ENCODE assay signal across 8 mouse cellular contexts in genomic region chr4:103313587-103314525, GRCm38 (mm10). TPM values are rescaled to one million over a fixed set of nuclear protein-coding genes. Genes with fewer than 3 reads are reported as not detected.
DNase-seq lines count a peak whose midpoint lies in the region; ATAC-seq and TF ChIP-seq lines count a peak whose summit lies in the region.

TSS of gene Oma1 (plus strand) at chr4:103313812.

- TF ChIP-seq RAD21 in CH12.LX (IDR thresholded peaks at IDR 0.05; ENCODE audit: low read depth, low read length), result peak; percentile 71

- peak; percentile 15 to 87; a peak in 2 of 4 replicates for TF ChIP-seq CTCF in CH12.LX (conservative IDR thresholded peaks at IDR 0.05 in 1 of 2, IDR thresholded peaks at IDR 0.05 in 1 of 2; ENCODE audit: low read depth in 2 of 2, low read length in 2 of 2)

- no peaks in the 10 kb centered on the region; the same call in 1 of the 2 replicates for H3K79me2 ChIP-seq in CH12.LX (replicated peaks; ENCODE audit: control insufficient read depth, extremely low read depth, insufficient read depth, poor library complexity, severe bottlenecking)

- peak within 1 kb of the TSS; percentile 91 for H3K9ac ChIP-seq in CH12.LX (ENCODE audit: insufficient read depth, low read depth)
- H3K9ac ChIP-seq in forebrain, embryonic 11.5 days (ENCODE audit: low read length), result peak within 1 kb of the TSS; percentile 76
- H3K9ac ChIP-seq in heart, embryonic 16.5 days (ENCODE audit: low read length), result peak within 1 kb of the TSS; percentile 95
- H3K9ac ChIP-seq in liver, embryonic 15.5 days, result peak within 1 kb of the TSS; percentile 74
- H3K9ac ChIP-seq in neural tube, embryonic 12.5 days, result peak within 1 kb of the TSS; percentile 76

- TF ChIP-seq EP300 in CH12.LX (IDR thresholded peaks at IDR 0.05; ENCODE audit: low read length), result no peak

- peaks cover 0 to 5% of the 10 kb centered on the region in 2 experiments for H3K36me3 ChIP-seq in CH12.LX (replicated peaks in 1 of 2; ENCODE audit: control insufficient read depth in 1 of 2, insufficient read depth in 1 of 2, low read length in 1 of 2)
- H3K36me3 ChIP-seq in forebrain, embryonic 11.5 days (ENCODE audit: control insufficient read depth, insufficient read depth, low read length), result no peaks in the 10 kb centered on the region
- no peaks in the 10 kb centered on the region for H3K36me3 ChIP-seq in heart, embryonic 16.5 days (ENCODE audit: control insufficient read depth, insufficient read depth)
- H3K36me3 ChIP-seq in liver, embryonic 15.5 days (replicated peaks), result no peaks in the 10 kb centered on the region
- no peaks in the 10 kb centered on the region for H3K36me3 ChIP-seq in neural tube, embryonic 12.5 days

- peak within 1 kb of the TSS; percentile 64 for H3K27ac ChIP-seq in CH12.LX (ENCODE audit: insufficient read depth, low read depth)
- peak within 1 kb of the TSS; percentile 89 for H3K27ac ChIP-seq in forebrain, embryonic 11.5 days (ENCODE audit: low read depth, low read length)
- H3K27ac ChIP-seq in heart, embryonic 16.5 days (ENCODE audit: low read length), result peak within 1 kb of the TSS; percentile 99
- peak within 1 kb of the TSS; percentile 91 for H3K27ac ChIP-seq in liver, embryonic 15.5 days (replicated peaks)
- H3K27ac ChIP-seq in neural tube, embryonic 12.5 days, result peak within 1 kb of the TSS; percentile 83

- peak; percentile 83 for TF ChIP-seq POLR2A in CH12.LX (IDR thresholded peaks at IDR 0.05; ENCODE audit: low read depth, low read length)

- in situ Hi-C loops in CH12.LX (cut with MboI; ENCODE audit: low pct_ligation_motif_present, low pct_unique_long_range_greater_than_20kb, low sequenced_read_pairs), result no loop called here

- 1% methylated on average over 54 of the region's 61 CpGs for WGBS in forebrain, embryonic 11.5 days
- WGBS in heart, embryonic 16.5 days, result under 1% methylated on average over 61 of the region's 61 CpGs
- WGBS in liver, embryonic 15.5 days (ENCODE audit: insufficient replicate concordance), result under 1% methylated on average over 61 of the region's 61 CpGs
- WGBS in neural tube, embryonic 12.5 days, result under 1% methylated on average over 46 of the region's 61 CpGs

- H3K4me1 ChIP-seq in CH12.LX (ENCODE audit: control insufficient read depth in 1 of 2, insufficient read depth in 2 of 2), result peaks cover 0 to 12% of the 10 kb centered on the region in 2 experiments; a peak in 2 of 4 replicates
- H3K4me1 ChIP-seq in forebrain, embryonic 11.5 days (replicated peaks; ENCODE audit: control insufficient read depth, insufficient read depth, low read length), result no peaks in the 10 kb centered on the region; the same call in 1 of the 2 replicates
- peaks cover 7% of the 10 kb centered on the region for H3K4me1 ChIP-seq in heart, embryonic 16.5 days (ENCODE audit: control insufficient read depth, insufficient read depth, low read length)
- peaks cover 16% of the 10 kb centered on the region for H3K4me1 ChIP-seq in liver, embryonic 15.5 days (replicated peaks)
- H3K4me1 ChIP-seq in neural tube, embryonic 12.5 days, result peaks cover 3% of the 10 kb centered on the region; the same call in 1 of the 2 replicates

- no peaks in the 10 kb centered on the region for H3K9me3 ChIP-seq in CH12.LX (replicated peaks; ENCODE audit: low read length)
- no peaks in the 10 kb centered on the region for H3K9me3 ChIP-seq in forebrain, embryonic 11.5 days (ENCODE audit: control insufficient read depth, low read length)
- H3K9me3 ChIP-seq in heart, embryonic 16.5 days (replicated peaks; ENCODE audit: control insufficient read depth, low read length), result no peaks in the 10 kb centered on the region
- no peaks in the 10 kb centered on the region for H3K9me3 ChIP-seq in liver, embryonic 15.5 days (replicated peaks)
- no peaks in the 10 kb centered on the region for H3K9me3 ChIP-seq in neural tube, embryonic 12.5 days

- dilution Hi-C loops in CH12.LX (cut with MboI; ENCODE audit: extremely low pct_ligation_motif_present, extremely low pct_unique_long_range_greater_than_20kb, low sequenced_read_pairs), result no loop called here

- peaks cover 2% of the 10 kb centered on the region for H3K27me3 ChIP-seq in CH12.LX (replicated peaks)
- no peaks in the 10 kb centered on the region for H3K27me3 ChIP-seq in forebrain, embryonic 11.5 days (ENCODE audit: control insufficient read depth, insufficient read depth, low read length)
- no peaks in the 10 kb centered on the region for H3K27me3 ChIP-seq in heart, embryonic 16.5 days (ENCODE audit: control insufficient read depth, insufficient read depth, low read length)
- no peaks in the 10 kb centered on the region for H3K27me3 ChIP-seq in liver, embryonic 15.5 days
- H3K27me3 ChIP-seq in neural tube, embryonic 12.5 days (replicated peaks), result no peaks in the 10 kb centered on the region

- ATAC-seq in forebrain, embryonic 11.5 days (replicated peaks; ENCODE audit: low FRiP score), result peak; percentile 100
- peak; percentile 100 for ATAC-seq in heart, embryonic 16.5 days (replicated peaks; ENCODE audit: extremely low read depth, insufficient read depth, low FRiP score)
- peak; percentile 98 for ATAC-seq in liver, embryonic 15.5 days (ENCODE audit: insufficient read depth)
- peak; percentile 99 for ATAC-seq in neural tube, embryonic 12.5 days (ENCODE audit: low FRiP score, low read depth)

- peak within 1 kb of the TSS; percentile 75 for H3K4me2 ChIP-seq in CH12.LX (ENCODE audit: insufficient read depth, low read depth, poor library complexity, severe bottlenecking)
- H3K4me2 ChIP-seq in forebrain, embryonic 11.5 days (ENCODE audit: low read depth, low read length, severe bottlenecking), result peak within 1 kb of the TSS; percentile 73
- peak within 1 kb of the TSS; percentile 77 for H3K4me2 ChIP-seq in heart, embryonic 16.5 days (ENCODE audit: low read depth, low read length)
- peak within 1 kb of the TSS; percentile 89 for H3K4me2 ChIP-seq in liver, embryonic 15.5 days
- H3K4me2 ChIP-seq in neural tube, embryonic 12.5 days (replicated peaks), result peak within 1 kb of the TSS; percentile 61

- peak; percentile 96 for DNase-seq in CH12.LX (ENCODE audit: extremely low read depth)
- DNase-seq in c-Kit-positive CD71-positive TER-119-negative erythroid progenitor cells, embryonic 14.5 days (ENCODE audit: low read depth), result peak; percentile 94
- peak; percentile 100 for DNase-seq in forebrain, embryonic 11.5 days (ENCODE audit: low spot score)
- peak; percentile 99 for DNase-seq in kidney, postnatal 36 days
- peak; percentile 93 for DNase-seq in telencephalon, adult 2 months (ENCODE audit: low read depth, low spot score)

- peak within 1 kb of the TSS; percentile 62 to 94 (median 73) for H3K4me3 ChIP-seq in CH12.LX (replicated peaks in 1 of 3; ENCODE audit: low read depth in 2 of 3, low read length in 2 of 3, poor library complexity in 1 of 3)
- H3K4me3 ChIP-seq in forebrain, embryonic 11.5 days (ENCODE audit: low read depth, low read length), result peak within 1 kb of the TSS; percentile 58
- H3K4me3 ChIP-seq in heart, embryonic 16.5 days (ENCODE audit: low read length), result peak within 1 kb of the TSS; percentile 77
- H3K4me3 ChIP-seq in liver, embryonic 15.5 days (replicated peaks), result peak within 1 kb of the TSS; percentile 78
- H3K4me3 ChIP-seq in neural tube, embryonic 12.5 days, result peak within 1 kb of the TSS; percentile 64

TF ChIP-seq in CH12.LX, 34 proteins besides CTCF, POLR2A, EP300 and RAD21 (continues in another document):
- TF ChIP-seq MEF2A (IDR thresholded peaks at IDR 0.05; ENCODE audit: borderline replicate concordance, low read depth, low read length) (peak; percentile 46; the same call in 1 of the 2 replicates), SMC3 (IDR thresholded peaks at IDR 0.05; ENCODE audit: low read depth, low read length) (peak; percentile 76), ZMIZ1 (IDR thresholded peaks at IDR 0.05; ENCODE audit: low read depth, low read length) (peak; percentile 72), IRF4 (IDR thresholded peaks at IDR 0.05; ENCODE audit: low read depth, low read length) (peak; percentile 54; the same call in 1 of the 2 replicates), TBP (conservative IDR thresholded peaks at IDR 0.05; ENCODE audit: low read depth, low read length) (no peak), TCF12 (IDR thresholded peaks at IDR 0.05; ENCODE audit: low read depth, low read length) (peak; percentile 75), HCFC1 (IDR thresholded peaks at IDR 0.05; ENCODE audit: low read depth, low read length) (peak; percentile 68), ZKSCAN1 (IDR thresholded peaks at IDR 0.05; ENCODE audit: borderline replicate concordance, low read depth, low read length) (no peak), MAX (IDR thresholded peaks at IDR 0.05; ENCODE audit: low read length) (0 out of 2 replicates have a peak, but pooled peaks have one; percentile 52), UBTF (IDR thresholded peaks at IDR 0.05; ENCODE audit: low read depth, low read length) (peak; percentile 70; the same call in 1 of the 2 replicates), SIN3A (IDR thresholded peaks at IDR 0.05; ENCODE audit: low read length) (peak; percentile 57; the same call in 1 of the 2 replicates), NELFE (IDR thresholded peaks at IDR 0.05; ENCODE audit: low read depth, low read length) (peak; percentile 83), USF2 (conservative IDR thresholded peaks at IDR 0.05; ENCODE audit: low read depth, low read length) (no peak), MXI1 (IDR thresholded peaks at IDR 0.05; ENCODE audit: low read depth, low read length) (peak; percentile 81), MAZ (IDR thresholded peaks at IDR 0.05; ENCODE audit: low read depth, low read length) (peak; percentile 68), ELF1 (IDR thresholded peaks at IDR 0.05; ENCODE audit: low read depth, low read length) (peak; percentile 87), PAX5 (IDR thresholded peaks at IDR 0.05; ENCODE audit: low read length) (no peak), RCOR1 (conservative IDR thresholded peaks at IDR 0.05; ENCODE audit: low read depth, low read length) (no peak), JUN (IDR thresholded peaks at IDR 0.05; ENCODE audit: insufficient read depth, low read depth, low read length) (no peak), ETS1 (conservative IDR thresholded peaks at IDR 0.05; ENCODE audit: low read depth, low read length) (no peak), MAFK (IDR thresholded peaks at IDR 0.05; ENCODE audit: insufficient replicate concordance, low read length) (no peak), GABPA (IDR thresholded peaks at IDR 0.05; ENCODE audit: insufficient replicate concordance, low read depth, low read length) (no peak), NRF1 (IDR thresholded peaks at IDR 0.05; ENCODE audit: low read depth, low read length) (peak; percentile 88)

RNA-seq across cellular contexts. Expression of gene Oma1, which starts in this region (rescaled TPM):
- total RNA-seq in CH12.LX (2012; rRNA removed) (15.7 and 16.1 TPM in 2 replicates), CH12.LX (2014; rRNA removed) (17.5 and 20.7 TPM in 2 replicates)
- polyA plus RNA-seq in CH12.LX (2012; ENCODE audit: insufficient read length, low read depth), result 16.8 and 20.0 TPM in 2 replicates
- 12.8 and 15.0 TPM in 2 replicates for polyA plus RNA-seq in forebrain, embryonic 11.5 days (2014; fragmentation: Nextera tagmentation; extraction: Ambion mirVana)
- polyA plus RNA-seq in heart, embryonic 16.5 days (2015; fragmentation: Nextera tagmentation; extraction: Ambion mirVana), result 26.6 and 33.3 TPM in 2 replicates
- polyA plus RNA-seq in liver, embryonic 15.5 days (2015; fragmentation: Nextera tagmentation; extraction: Ambion mirVana), result 12.0 and 12.3 TPM in 2 replicates
- polyA plus RNA-seq in neural tube, embryonic 12.5 days (2016; fragmentation: Nextera tagmentation; extraction: Ambion mirVana), result 11.7 and 12.3 TPM in 2 replicates

Comparison
In these comparisons a context has a peak if more than half of its experiments do, and no peak if none do; other contexts are left out.
1. Peak in every context shown above with its lines: DNase-seq, ATAC-seq, H3K4me3 ChIP-seq and H3K27ac ChIP-seq.